Mouse (Mus musculus) myocyte (in vitro differentiated cells): ENCODE measurements at regions not wholly inside any gene's neighbourhood (a gene's known extent, or its start where the extent isn't known, plus 50 kb on each side); places are given as distances from the start of the nearest gene placed in this dataset.

Source experiments
- H3K27me3 ChIP-seq: one replicate; pipeline ENCODE4 v1.6.1; 2011; ENCODE audit not compliant: control insufficient read depth, insufficient read depth, insufficient read length
- H3K36me3 ChIP-seq: one replicate; pipeline ENCODE4 v1.6.1; 2011; ENCODE audit not compliant: control insufficient read depth, insufficient read depth
- H3K4me2 ChIP-seq: one replicate; pipeline ENCODE4 v1.6.1; 2011; ENCODE audit warnings: low read depth, control low read depth
- H3K4me3 ChIP-seq: one replicate; pipeline ENCODE4 v1.5.1; 2011; ENCODE audit warnings: mild to moderate bottlenecking, control low read depth, moderate library complexity
- H3K79me2 ChIP-seq: one replicate; pipeline ENCODE4 v1.6.1; 2011; ENCODE audit not compliant: control insufficient read depth, insufficient read depth
- H3ac ChIP-seq: one replicate; pipeline ENCODE4 v1.6.1; 2011; ENCODE audit not compliant: control insufficient read depth, insufficient read length
- CEBPB ChIP-seq: IDR thresholded peaks from 2 replicates; pipeline ENCODE4 v1.6.1; 2011; ENCODE audit warnings: mild to moderate bottlenecking, moderate library complexity; ENCODE audit not compliant: poor library complexity, insufficient read depth, severe bottlenecking
- E2F4 ChIP-seq: IDR thresholded peaks from one replicate; pipeline ENCODE4 v1.6.1; 2011; ENCODE audit warnings: mild to moderate bottlenecking, control low read depth, moderate library complexity; ENCODE audit not compliant: insufficient read depth
- MAX ChIP-seq: IDR thresholded peaks from one replicate; pipeline ENCODE4 v1.6.1; 2011; ENCODE audit warnings: low read depth, mild to moderate bottlenecking, control low read depth
- MYOD1 ChIP-seq, 3 experiments: IDR thresholded peaks; one replicate each; pipeline ENCODE4 v1.6.1; 2011; ENCODE audit warnings: control low read depth in 2 of 3, low read depth in 2 of 3, mild to moderate bottlenecking in 2 of 3, moderate library complexity in 1 of 3; ENCODE audit not compliant: insufficient read length in 2 of 3, control insufficient read depth in 1 of 3
- MYOG ChIP-seq, 3 experiments: IDR thresholded peaks; one replicate each; pipeline ENCODE4 v1.6.1; 2011; ENCODE audit warnings: control low read depth in 2 of 3, low read depth in 2 of 3, mild to moderate bottlenecking in 2 of 3; ENCODE audit not compliant: insufficient read length in 2 of 3, control insufficient read depth in 1 of 3, insufficient read depth in 1 of 3
- POLR2A ChIP-seq: IDR thresholded peaks from one replicate; pipeline ENCODE4 v1.6.1; 2011; ENCODE audit warnings: low read depth, mild to moderate bottlenecking, control low read depth, moderate library complexity; ENCODE audit not compliant: insufficient read length
- POLR2AphosphoS2 ChIP-seq: IDR thresholded peaks from one replicate; pipeline ENCODE4 v1.6.1; 2011; ENCODE audit warnings: low read depth, control low read depth; ENCODE audit not compliant: insufficient read length
- REST ChIP-seq: IDR thresholded peaks from one replicate; pipeline ENCODE4 v1.6.1; 2011; ENCODE audit warnings: mild to moderate bottlenecking, control low read depth, moderate library complexity; ENCODE audit not compliant: insufficient read depth, insufficient read length
- SRF ChIP-seq: IDR thresholded peaks from one replicate; pipeline ENCODE4 v1.6.1; 2011; ENCODE audit warnings: low read depth; ENCODE audit not compliant: control insufficient read depth, insufficient read length
- TCF12 ChIP-seq: IDR thresholded peaks from one replicate; pipeline ENCODE4 v1.6.1; 2011; ENCODE audit warnings: mild to moderate bottlenecking, control low read depth; ENCODE audit not compliant: poor library complexity, insufficient read depth, severe bottlenecking
- TCF3 ChIP-seq: IDR thresholded peaks from one replicate; pipeline ENCODE4 v1.6.1; 2011; ENCODE audit warnings: low read depth, control low read depth; ENCODE audit not compliant: insufficient read length
- USF1 ChIP-seq: IDR thresholded peaks from one replicate; pipeline ENCODE4 v1.6.1; 2011; ENCODE audit warnings: low read depth, mild to moderate bottlenecking, control low read depth, moderate library complexity

- Histone ChIP-seq H3K79me2 (no peaks in the 10 kb centered on the region), H3K4me2 (no peak overlapping the region), H3K36me3 (no peaks in the 10 kb centered on the region), H3ac (no peak overlapping the region), H3K4me3 (no peak overlapping the region), H3K27me3 (no peaks in the 10 kb centered on the region)
- TF ChIP-seq MYOG (IDR thresholded peaks at IDR 0.05; ENCODE audit: control insufficient read depth in 1 of 3, insufficient read depth in 1 of 3, insufficient read length in 2 of 3, low read depth in 2 of 3) = no peak
- no peak for TF ChIP-seq REST
- TF ChIP-seq SRF = no peak
- no peak for TF ChIP-seq TCF12
- TF ChIP-seq MYOD1 (IDR thresholded peaks at IDR 0.05; ENCODE audit: control insufficient read depth in 1 of 3, insufficient read length in 2 of 3, low read depth in 2 of 3) = no peak
- TF ChIP-seq E2F4 = no peak
Measured at GRCm38 (mm10) chr11:42754481-42755272, 280.9 kb upstream of the Gm9972 start.

DNA sequence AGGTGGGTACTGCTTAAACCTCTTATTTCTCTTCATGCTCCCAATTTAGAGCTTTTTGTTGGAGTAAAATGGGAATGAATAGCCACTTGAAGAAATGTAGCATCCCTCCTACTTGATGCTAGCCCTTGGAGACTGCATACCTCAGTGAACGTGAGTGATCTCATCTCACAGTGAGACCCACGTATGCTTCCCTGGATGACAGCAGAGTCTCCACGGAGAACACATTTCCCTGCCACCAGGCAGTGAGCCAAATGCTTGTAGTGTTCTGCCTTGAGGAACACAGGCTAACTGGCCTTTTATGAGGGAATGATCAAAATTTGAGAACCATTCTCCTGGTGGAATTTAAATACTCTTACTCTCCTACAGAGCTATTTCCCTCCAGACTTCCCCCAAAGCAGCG, 280.1 kb upstream of the Gm9972 start:
- no peak overlapping the region for H3ac ChIP-seq
- H3K4me3 ChIP-seq = no peak overlapping the region
- no peaks in the 10 kb centered on the region for H3K27me3 ChIP-seq
- no peaks in the 10 kb centered on the region for H3K36me3 ChIP-seq
- H3K4me2 ChIP-seq = no peak overlapping the region
- H3K79me2 ChIP-seq = no peaks in the 10 kb centered on the region
- no peak for TF ChIP-seq E2F4
- TF ChIP-seq USF1 = no peak
- TF ChIP-seq TCF3 = no peak
- no peak for TF ChIP-seq MAX
- TF ChIP-seq SRF = no peak
- TF ChIP-seq CEBPB = no peak
- TF ChIP-seq POLR2A = no peak
- no peak for TF ChIP-seq MYOG (IDR thresholded peaks at IDR 0.05; ENCODE audit: control insufficient read depth in 1 of 3, insufficient read depth in 1 of 3, insufficient read length in 2 of 3, low read depth in 2 of 3)
- no peak for TF ChIP-seq REST
- no peak for TF ChIP-seq MYOD1 (IDR thresholded peaks at IDR 0.05; ENCODE audit: control insufficient read depth in 1 of 3, insufficient read length in 2 of 3, low read depth in 2 of 3)
- TF ChIP-seq POLR2AphosphoS2 = no peak
- TF ChIP-seq TCF12 = no peak

- H3K4me3 ChIP-seq = no peak overlapping the region
Measured at GRCm38 (mm10) chr11:42765213-42765612, 270.3 kb upstream of the Gm9972 start.

GRCm38 (mm10) chr11:42775074-42775676, 260.4 kb upstream of the Gm9972 start:
- TF ChIP-seq POLR2A (no peak), MAX (no peak), TCF3 (no peak), MYOG (IDR thresholded peaks at IDR 0.05; ENCODE audit: control insufficient read depth in 1 of 3, insufficient read depth in 1 of 3, insufficient read length in 2 of 3, low read depth in 2 of 3) (no peak), TCF12 (no peak), POLR2AphosphoS2 (no peak), MYOD1 (IDR thresholded peaks at IDR 0.05; ENCODE audit: control insufficient read depth in 1 of 3, insufficient read length in 2 of 3, low read depth in 2 of 3) (no peak), E2F4 (no peak), SRF (no peak), USF1 (no peak), CEBPB (no peak), REST (no peak)
- Histone ChIP-seq H3K27me3 (no peaks in the 10 kb centered on the region), H3K4me2 (no peak overlapping the region), H3K36me3 (no peaks in the 10 kb centered on the region), H3K4me3 (no peak overlapping the region), H3K79me2 (no peaks in the 10 kb centered on the region), H3ac (no peak overlapping the region)

More at GRCm38 (mm10) chr11:42765213-42765612, 270.3 kb upstream of the Gm9972 start:
- no peaks in the 10 kb centered on the region for H3K36me3 ChIP-seq
- H3K27me3 ChIP-seq = no peaks in the 10 kb centered on the region
- no peak for TF ChIP-seq POLR2A
- no peak for TF ChIP-seq MYOG (IDR thresholded peaks at IDR 0.05; ENCODE audit: control insufficient read depth in 1 of 3, insufficient read depth in 1 of 3, insufficient read length in 2 of 3, low read depth in 2 of 3)
- no peak for TF ChIP-seq E2F4
- TF ChIP-seq CEBPB = no peak
- TF ChIP-seq TCF12 = no peak
- no peak for TF ChIP-seq MAX
- TF ChIP-seq POLR2AphosphoS2 = no peak
- no peak for TF ChIP-seq USF1
- TF ChIP-seq REST = no peak
- TF ChIP-seq TCF3 = no peak
- no peak for TF ChIP-seq MYOD1 (IDR thresholded peaks at IDR 0.05; ENCODE audit: control insufficient read depth in 1 of 3, insufficient read length in 2 of 3, low read depth in 2 of 3)
- no peak for TF ChIP-seq SRF
- no peak overlapping the region for H3ac ChIP-seq
- no peaks in the 10 kb centered on the region for H3K79me2 ChIP-seq
- H3K4me2 ChIP-seq = no peak overlapping the region

DNA sequence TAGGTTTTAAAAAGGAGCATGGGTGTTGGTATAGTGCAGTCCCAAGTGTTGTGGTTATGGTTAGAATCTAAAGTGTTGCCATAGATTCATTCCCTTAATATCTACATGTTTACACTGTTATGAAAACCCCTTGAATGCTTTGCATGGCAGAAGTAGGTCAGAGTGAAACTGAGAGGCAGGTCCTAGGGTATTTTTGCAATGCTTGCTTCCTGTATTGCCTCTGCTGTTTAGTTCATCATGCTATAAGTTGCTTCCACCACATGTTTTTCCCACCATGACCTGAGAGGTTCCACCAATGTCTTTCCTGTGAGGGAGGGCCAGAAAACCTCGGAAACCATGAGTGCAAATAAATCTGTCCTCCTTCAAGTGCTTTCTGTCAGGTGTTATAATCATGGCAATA, 224.1 kb upstream of the Gm9972 start:
- Histone ChIP-seq H3K79me2 (no peaks in the 10 kb centered on the region), H3K27me3 (no peaks in the 10 kb centered on the region), H3K36me3 (no peaks in the 10 kb centered on the region), H3K4me3 (no peak overlapping the region), H3K4me2 (no peak overlapping the region), H3ac (no peak overlapping the region)
- TF ChIP-seq POLR2A (no peak), USF1 (no peak), SRF (no peak), MYOD1 (IDR thresholded peaks at IDR 0.05; ENCODE audit: control insufficient read depth in 1 of 3, insufficient read length in 2 of 3, low read depth in 2 of 3) (no peak), MAX (no peak), POLR2AphosphoS2 (no peak), E2F4 (no peak), MYOG (IDR thresholded peaks at IDR 0.05; ENCODE audit: control insufficient read depth in 1 of 3, insufficient read depth in 1 of 3, insufficient read length in 2 of 3, low read depth in 2 of 3) (no peak), CEBPB (no peak), REST (no peak), TCF12 (no peak)
